Mouse (Mus musculus): ENCODE data around the gene Rbm25.

The Rbm25 gene

DNA sequence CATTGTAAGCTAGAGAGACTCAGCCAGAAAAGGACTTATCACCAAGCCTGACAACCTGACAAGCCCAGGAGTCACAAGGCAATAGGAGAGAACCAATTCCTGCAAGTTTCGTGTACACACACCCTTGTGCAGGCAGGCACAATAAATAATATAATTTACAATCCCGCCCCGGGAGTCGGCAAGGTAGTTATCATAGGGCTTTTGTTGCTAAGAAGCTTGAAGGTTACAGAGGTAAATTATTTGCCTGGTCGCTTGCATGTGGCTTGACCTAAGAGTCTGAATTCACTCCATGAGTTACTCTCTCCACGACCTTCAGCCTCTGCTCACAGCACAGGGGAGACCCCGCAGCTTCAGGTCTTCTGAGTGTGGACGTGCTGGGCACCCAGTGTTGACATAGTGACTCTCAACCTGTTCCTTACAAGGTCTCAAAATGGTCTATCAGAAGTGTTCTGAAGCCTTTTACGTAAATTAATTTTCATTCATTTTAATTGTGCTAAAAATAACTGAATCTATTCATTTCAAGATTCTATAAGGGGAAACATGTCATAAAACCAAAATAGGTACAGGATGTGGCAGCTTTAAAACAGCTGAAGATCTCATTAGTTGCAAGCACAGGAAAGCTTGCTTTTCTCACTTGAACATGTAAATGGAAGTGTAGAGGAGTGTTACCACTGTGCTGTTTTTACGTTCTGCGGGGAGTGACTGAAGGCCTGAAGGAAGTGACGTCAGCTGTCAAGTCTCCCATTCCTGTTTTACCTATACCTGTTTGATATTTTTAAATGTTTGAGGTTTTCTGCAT is 95.7 kb downstream of the Rbm25 start:
- in situ Hi-C loops (cut with MboI, MseI), result no loop called here

DNA sequence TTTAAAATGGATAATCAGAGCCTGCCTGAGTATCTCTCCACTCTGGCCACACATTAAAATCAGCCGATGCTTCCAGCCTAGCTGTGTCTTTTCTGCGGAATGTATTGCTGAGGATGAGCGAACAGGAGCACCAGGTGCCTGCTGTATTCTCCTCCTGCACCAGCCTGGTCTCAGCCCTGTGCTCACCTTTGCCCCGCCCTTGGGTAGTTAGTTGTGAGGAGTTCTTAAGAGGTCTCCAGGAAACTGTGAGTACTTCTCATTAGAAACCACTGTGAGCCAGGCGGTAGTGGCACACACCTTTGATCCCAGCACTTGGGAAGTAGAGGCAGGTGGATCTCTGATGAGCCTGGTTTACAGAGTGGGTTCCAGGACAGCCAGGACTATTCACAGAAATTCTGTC is 101.2 kb downstream of the Rbm25 start:
- in situ Hi-C loops (cut with MboI, MseI), result no loop called here
